Mouse (Mus musculus) spleen, postnatal 36 days (tissue): ENCODE results near the gene Gbf1.
"Not testable (repeated sequence)": the region's sequence is repeated elsewhere in the genome, so short reads cannot be mapped to it uniquely, and the experiment has no call there.

Experiments used
- DNase-seq, 2 experiments: peaks; one replicate each; pipeline ENCODE4 v3.0.0; 2022; ENCODE audit warnings: low spot score in 2 of 2, mixed read lengths in 1 of 2

Gbf1 gene

DNA sequence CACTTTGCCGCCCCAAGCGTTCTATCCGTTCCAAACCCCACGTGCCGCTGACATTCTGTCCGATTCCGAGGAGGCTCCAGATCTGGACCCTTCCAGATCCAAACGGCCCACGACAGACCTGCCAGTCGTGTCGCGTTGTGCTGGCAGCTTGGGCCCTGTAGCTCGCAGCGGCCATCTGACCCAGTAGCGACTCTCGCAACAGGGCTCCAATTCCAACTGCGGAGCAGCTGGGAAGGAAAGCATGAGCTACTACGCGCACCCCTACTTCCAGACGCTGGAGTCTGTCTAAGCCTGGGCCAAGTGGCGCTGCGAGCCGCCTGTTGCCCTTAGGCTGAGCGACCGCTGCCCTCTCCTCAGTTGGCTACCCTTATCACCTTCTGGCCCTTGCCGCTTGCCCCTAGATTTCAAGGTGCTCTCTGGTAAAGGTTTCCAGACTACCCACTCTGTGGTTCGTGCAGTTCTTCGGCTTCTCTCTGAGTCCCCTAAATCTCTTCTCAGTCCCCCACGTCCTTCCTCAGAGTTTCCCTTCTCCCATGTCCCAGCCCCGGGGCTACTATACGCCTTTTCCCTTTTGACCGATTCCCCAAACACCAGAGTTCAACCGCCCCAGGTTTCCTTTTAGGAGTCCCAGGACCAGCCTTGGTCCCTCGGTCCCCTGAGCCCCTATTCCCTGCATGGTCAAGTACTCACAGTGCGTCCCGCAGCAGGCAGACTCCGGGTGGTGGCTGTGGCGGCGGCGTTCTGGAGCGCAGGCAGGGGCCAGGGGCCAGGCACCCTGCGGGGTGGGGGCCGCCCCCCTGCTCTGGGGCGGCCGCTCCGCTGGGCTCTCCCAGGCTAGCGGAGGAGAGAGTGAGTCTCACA lies 4.6 kb upstream of the Gbf1 start, which contains the start of gene Pitx3:
Gene Pitx3 (minus strand): TSS at position 816 of the 861 bp plus-strand sequence.
- DNase-seq: no peak

- DNase-seq: peak; percentile 66 to 70
These were observed 3.9 kb upstream of the Gbf1 start for GRCm38 (mm10) chr19:46148372-46148760.

GRCm38 (mm10) chr19:46149091-46149490 lies 3.2 kb upstream of the Gbf1 start:
- DNase-seq: no peak

DNA sequence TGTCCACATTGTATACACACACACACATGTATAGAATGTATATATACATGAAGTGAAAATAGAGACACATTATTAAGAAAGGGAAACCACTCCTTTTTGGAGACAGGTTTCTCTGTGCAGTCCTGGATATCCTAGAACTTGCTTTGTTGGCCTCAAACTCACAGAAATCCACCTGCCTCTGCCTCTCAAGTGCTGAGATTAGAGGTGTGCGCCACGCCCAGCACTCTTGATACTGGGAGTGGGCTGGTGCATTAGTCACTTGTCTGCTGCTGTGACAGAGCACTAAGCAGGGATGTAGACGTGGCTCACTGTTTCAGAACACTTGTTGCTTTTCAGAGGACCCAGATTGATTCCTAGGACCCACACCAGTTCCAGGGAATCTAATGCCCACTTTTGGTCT lies 13.6 kb downstream of the Gbf1 start:
- no peak for DNase-seq

DNA sequence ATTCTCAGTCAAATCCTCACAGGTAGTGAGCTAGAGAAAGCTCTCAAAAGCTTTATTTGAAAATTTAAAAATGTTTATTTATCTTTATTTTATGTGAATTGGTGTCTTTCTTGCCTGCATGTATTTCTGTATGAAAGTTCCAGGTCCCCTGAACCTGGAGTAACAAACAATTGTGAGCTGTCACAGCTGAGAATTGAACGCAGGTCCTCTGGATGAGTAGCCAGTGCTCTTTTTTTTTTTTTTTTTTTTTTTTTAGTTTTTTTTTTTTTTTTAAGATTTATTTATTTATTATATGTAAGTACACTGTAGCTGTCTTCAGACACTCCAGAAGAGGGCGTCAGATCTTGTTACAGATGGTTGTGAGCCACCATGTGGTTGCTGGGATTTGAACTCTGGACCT lies 14.9 kb downstream of the Gbf1 start:
- DNase-seq: not testable (repeated sequence)

DNA sequence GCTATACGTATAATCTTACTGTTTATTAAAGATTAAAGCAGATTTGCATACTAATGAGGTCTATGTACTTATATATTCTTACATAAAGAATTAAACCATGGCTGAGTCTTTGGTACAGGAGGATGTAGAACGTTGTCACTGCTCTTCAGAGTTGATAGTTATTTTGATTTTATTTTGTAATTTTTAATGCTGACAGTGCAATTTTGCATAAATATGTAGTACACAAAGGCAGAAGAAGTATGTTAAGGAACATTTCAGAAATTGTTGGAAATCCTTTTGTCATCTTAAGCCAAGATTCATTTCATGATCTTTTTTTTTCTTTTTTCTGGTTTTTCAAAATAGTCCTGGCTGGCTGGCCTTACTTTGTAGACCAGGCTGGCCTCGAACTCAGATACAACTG lies 17.1 kb downstream of the Gbf1 start:
- DNase-seq: no peak

GRCm38 (mm10) chr19:46169913-46170312 lies 17.6 kb downstream of the Gbf1 start:
- no peak for DNase-seq

DNA sequence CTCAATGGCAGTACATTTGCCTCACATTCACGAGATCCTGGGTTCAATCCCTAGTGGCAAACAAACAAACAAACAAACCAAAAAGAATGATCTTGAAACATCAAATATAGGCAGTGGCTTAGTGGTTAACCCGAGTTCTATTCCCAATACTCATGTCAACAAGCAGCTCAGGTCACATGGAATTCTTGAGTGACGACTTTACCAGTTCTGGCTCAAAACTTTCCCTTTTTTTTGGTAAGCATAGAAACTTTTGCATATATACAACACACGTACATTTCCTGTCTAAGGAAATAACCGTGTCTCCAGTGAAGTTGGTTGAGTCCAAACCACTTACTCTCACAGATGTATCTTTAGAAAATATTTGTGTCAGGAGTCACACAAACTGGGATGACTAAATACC lies 20.2 kb downstream of the Gbf1 start:
- DNase-seq: no peak

DNA sequence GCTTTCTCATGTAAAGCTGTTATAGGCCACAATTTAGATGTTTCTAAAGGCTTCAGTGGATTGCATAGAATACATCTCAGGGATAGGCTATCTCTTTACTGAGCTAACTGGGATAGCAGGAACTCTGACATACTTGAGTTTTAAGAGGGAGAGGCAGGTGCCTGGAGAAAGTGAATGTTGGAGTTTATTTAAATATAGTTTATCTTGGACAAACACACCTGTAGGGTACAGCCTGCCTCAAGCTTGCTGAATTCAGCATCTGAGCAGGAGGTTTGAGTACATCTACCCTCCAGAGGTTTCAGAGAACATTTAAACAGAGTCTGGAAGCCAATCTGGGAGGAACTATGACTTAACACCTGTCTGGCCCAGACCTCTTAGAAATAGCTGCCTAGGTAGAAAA lies 22.9 kb downstream of the Gbf1 start:
- no peak for DNase-seq

DNA sequence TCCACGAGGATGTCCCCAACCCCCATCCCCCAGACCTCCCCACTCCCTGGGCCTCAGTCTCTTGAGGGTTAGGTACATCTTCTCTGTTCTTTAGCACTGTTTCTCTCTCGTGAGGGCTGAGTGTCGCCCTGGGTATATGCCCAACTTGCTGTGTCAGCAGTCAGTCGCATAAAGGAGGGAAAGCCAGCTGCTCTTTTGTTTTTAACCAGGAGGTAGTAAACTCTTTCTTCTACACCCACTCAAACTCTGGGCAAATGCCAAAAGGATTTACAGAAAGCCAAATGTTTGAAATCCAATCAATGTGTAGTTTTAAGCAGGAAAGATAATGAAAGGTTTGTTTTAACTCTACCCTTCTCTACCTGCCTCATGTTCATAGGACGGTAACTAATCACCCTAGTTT lies 24.7 kb downstream of the Gbf1 start:
- DNase-seq: no peak

- no peak for DNase-seq
These were observed 28.0 kb downstream of the Gbf1 start for GRCm38 (mm10) chr19:46180274-46180673.

DNA sequence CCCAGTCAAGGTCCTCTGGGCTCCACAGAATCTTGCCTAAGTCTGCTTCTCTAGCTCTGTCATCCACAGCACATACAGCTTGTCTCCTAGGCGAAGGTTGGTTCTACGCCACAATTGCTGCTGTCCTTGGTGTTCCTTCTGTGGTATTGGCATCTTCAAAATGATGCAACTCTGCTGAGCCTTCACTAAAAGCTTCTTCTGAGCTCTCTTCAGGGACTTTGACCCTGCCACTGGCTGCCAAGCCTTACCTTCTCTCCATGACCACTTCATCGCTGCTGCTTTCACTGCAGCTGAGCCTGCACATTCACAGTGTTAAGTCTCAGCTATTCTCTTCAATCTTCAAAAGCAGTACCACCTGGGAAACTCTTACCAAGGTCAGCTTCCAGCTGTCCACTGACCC lies 29.9 kb downstream of the Gbf1 start:
- DNase-seq: no peak

DNA sequence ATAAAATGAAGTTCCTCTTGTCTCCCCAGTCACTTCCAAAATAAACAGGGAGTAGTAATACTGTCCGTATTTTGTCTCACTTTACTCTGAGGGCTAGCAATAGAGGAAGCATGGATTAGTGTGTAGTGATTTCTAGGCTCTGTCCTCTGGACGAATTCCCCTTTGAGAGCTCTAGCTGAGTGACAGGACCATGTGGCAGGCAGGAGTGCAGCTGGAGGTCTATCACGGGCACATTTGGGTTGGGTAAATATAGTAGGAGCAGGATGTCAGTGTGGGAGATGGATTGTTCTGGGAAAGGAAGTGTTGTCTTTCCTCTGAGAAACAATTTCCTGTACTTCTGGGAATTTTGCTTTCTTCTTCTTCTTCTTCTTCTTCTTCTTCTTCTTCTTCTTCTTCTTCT lies 34.3 kb downstream of the Gbf1 start:
- no peak for DNase-seq

GRCm38 (mm10) chr19:46187203-46187602 lies 34.9 kb downstream of the Gbf1 start:
- no peak for DNase-seq

DNA sequence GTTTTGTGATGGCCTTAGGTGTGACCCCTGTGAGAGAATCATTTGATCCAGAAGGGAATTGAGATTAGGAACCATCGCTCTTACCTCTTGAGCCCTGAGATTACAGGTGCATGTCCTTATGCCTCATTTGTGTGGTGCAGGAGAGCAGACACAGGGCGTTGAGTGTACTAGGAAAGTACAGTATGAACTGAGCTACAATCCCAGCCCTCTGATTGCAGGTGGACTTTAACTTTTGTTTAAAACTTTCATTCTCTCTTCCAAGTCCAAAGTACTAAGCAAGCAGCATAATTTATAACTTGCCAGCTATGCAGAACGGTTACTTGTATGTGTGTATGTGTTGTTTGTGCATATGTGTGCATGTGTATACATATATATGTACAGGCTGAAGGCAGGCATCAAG lies 46.0 kb downstream of the Gbf1 start:
- DNase-seq: no peak

DNA sequence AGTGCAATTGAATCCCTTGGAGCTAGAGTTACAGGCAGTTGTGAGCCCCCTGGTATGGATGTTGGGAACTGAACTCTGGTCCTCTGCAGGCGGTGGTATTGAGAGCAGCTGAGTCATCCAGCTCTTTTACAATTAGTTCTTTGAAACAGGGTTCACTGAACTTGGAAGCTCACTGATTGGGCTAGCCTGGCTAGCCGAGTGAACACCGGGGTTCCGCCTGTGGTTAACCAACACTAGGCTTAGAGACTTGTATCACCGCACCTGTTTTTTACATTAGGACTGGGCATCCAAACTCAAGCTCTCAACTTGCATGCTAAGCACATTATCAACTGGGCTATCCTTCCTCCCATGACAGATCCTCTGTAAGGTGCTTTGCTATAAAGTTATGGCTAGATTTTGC lies 46.6 kb downstream of the Gbf1 start:
- no peak for DNase-seq

DNA sequence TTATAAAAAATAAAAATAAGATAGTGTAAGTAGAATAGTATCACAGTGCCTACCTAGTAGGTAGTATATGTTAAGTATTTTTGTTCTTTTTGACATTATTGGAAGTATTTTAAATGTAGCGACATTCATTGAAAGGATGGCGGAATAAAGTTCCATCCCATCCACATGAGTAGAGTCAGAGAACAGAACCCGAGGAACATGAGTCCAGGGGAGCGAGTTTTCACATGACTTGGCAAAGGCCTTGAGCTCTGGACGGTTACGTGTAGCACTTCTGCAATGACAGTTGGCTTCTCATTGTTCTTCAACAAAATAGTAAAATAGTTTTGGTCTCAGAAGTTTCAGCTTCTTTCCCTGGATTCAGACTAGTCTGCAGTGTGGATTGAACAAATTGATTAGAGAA lies 51.9 kb downstream of the Gbf1 start:
- no peak for DNase-seq

- DNase-seq: no peak
These were observed 53.4 kb downstream of the Gbf1 start for GRCm38 (mm10) chr19:46205680-46206079.

GRCm38 (mm10) chr19:46210951-46211350 lies 58.6 kb downstream of the Gbf1 start:
- no peak for DNase-seq

DNA sequence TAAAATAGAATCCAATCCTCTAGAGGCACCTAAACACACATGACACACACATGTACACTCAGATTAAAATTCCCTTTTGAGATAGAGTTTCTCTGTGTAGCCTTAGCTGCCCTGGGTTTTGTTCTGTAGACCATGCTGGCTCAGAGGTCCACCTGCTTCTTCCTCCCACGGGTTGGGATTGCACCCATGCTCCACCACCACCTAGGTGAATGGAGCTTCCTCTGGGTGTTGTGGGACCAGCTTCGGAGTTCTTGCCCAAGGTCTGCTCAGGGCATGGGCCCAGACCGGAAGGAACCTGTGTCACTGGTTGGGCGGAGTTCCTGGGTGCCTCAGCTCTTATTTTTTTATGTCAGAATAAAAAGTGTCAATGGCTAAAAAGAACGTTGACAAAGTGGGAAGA lies 62.2 kb downstream of the Gbf1 start:
- DNase-seq: no peak

DNA sequence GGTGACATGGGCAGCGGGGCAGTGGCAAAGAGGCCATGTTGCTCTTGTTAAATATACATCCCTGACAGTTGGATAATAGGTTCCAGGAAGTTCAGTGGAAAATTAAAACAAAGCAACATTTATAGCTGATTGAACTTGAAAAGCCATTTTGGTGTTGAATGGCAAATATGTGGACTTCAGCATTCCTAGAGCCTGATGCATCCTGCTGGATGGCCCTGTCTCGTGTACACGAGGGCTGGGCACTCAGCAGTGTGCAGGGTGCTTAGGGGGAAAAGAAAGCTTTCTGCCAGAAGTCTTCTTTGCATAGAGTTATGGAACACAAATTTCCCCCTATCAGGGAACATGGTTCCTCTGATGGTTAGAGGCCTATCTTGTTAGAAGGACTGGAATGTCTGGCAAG lies 63.1 kb downstream of the Gbf1 start:
- DNase-seq: no peak

DNA sequence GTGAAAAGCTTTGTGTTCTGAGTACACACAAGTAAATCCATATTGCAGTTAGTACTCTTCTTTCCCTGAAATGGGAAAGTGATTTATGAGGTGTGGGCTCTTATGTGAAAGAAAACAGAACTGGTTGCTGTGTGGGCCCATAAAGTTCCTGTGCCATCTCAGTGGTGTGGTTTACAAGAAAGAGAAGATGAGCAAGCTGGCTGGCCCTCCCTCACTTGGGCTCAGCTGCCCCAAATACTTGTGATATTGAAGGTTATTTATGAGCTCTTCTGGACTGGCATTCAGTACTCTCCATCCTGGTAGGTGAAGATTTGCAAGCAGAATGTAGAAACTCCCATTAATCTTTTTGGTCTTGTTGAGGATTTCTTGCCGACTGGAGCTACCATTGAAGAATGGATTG lies 64.4 kb downstream of the Gbf1 start:
- DNase-seq: no peak

- DNase-seq: not testable (repeated sequence)
These were observed 65.0 kb downstream of the Gbf1 start for GRCm38 (mm10) chr19:46217347-46217746.

DNA sequence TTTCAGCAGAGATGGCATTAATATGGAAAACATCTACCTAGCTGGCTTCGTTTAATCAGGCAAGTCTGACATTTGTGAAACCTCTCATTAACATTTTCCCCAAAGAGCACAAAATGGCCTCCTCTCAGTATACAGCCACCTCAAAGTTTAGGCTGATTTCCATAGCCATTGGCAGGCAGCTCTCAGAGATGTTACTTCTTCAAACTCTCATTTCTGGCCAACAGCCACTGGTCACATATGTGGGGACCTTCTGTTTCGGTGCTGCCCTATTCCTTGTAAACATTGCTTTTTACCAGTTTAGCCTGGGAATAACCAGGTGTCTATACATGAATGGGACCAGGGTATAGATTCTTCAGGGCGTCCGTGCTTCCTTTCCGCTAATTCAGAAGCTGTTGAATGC lies 67.8 kb downstream of the Gbf1 start:
- no peak for DNase-seq
